Mouse (Mus musculus) thymus, adult 2 months (tissue): ENCODE measurements around the gene Mcur1. TPM values are rescaled to one million over a fixed set of nuclear protein-coding genes. Genes with fewer than 3 reads are reported as not detected.

Experiments used
- DNase-seq: peaks from one replicate; pipeline ENCODE4 v3.0.0; 2021
- H3K27ac ChIP-seq: fragments of 200-500 bp; 2 replicates; pipeline ENCODE4 v1.5.1; 2012; ENCODE audit warnings: low read length, control low read depth; ENCODE audit not compliant: control insufficient read depth, insufficient read depth
- H3K27me3 ChIP-seq: fragments of 200-500 bp; 2 replicates; pipeline ENCODE4 v1.6.1; 2012; ENCODE audit warnings: mild to moderate bottlenecking, low read length, moderate library complexity, mixed read lengths; ENCODE audit not compliant: control insufficient read depth, insufficient read depth
- H3K36me3 ChIP-seq: fragments of 200-500 bp; 2 replicates; pipeline ENCODE4 v1.6.1; 2012; ENCODE audit warnings: mild to moderate bottlenecking, low read length, moderate library complexity; ENCODE audit not compliant: control insufficient read depth, insufficient read depth
- H3K4me1 ChIP-seq: fragments of 200-500 bp; replicated peaks from 2 replicates; pipeline ENCODE4 v1.6.1; 2012; ENCODE audit warnings: low read length; ENCODE audit not compliant: control insufficient read depth, insufficient read depth
- H3K4me3 ChIP-seq: fragments of 200-500 bp; 2 replicates; pipeline ENCODE4 v1.5.1; 2012; ENCODE audit warnings: mild to moderate bottlenecking, low read length, control low read depth, moderate library complexity; ENCODE audit not compliant: control insufficient read depth, insufficient read depth
- CTCF ChIP-seq: fragments of 200-500 bp; IDR thresholded peaks from 2 replicates; pipeline ENCODE4 v1.5.1; 2012; ENCODE audit warnings: mild to moderate bottlenecking, control low read depth, low read length, moderate library complexity, borderline replicate concordance; ENCODE audit not compliant: control insufficient read depth, poor library complexity, insufficient read depth; ENCODE audit errors: extremely low read depth
- POLR2A ChIP-seq: fragments of 200-500 bp; IDR thresholded peaks from 2 replicates; pipeline ENCODE4 v1.6.1; 2012; ENCODE audit warnings: mild to moderate bottlenecking, low read length, control low read depth, moderate library complexity; ENCODE audit not compliant: control insufficient read depth, poor library complexity, insufficient read depth; ENCODE audit errors: extremely low read depth
- WGBS: fragments of 180-500 bp; shearing (Covaris S2); methylation state at CpG from one replicate; pipeline ENCODE4 v1.1.7; 2018; 5-methylcytosine and 5-hydroxymethylcytosine counted together
- polyA plus RNA-seq: library from polyadenylated mRNA; depleted of rRNA; stranded (reverse); fragments of >200 nt; gene quantifications from 2 replicates; pipeline ENCODE4 v1.2.3, GENCODE M21; 2012

The Mcur1 gene
- polyA plus RNA-seq, 1 experiment = 18.0 TPM

DNA sequence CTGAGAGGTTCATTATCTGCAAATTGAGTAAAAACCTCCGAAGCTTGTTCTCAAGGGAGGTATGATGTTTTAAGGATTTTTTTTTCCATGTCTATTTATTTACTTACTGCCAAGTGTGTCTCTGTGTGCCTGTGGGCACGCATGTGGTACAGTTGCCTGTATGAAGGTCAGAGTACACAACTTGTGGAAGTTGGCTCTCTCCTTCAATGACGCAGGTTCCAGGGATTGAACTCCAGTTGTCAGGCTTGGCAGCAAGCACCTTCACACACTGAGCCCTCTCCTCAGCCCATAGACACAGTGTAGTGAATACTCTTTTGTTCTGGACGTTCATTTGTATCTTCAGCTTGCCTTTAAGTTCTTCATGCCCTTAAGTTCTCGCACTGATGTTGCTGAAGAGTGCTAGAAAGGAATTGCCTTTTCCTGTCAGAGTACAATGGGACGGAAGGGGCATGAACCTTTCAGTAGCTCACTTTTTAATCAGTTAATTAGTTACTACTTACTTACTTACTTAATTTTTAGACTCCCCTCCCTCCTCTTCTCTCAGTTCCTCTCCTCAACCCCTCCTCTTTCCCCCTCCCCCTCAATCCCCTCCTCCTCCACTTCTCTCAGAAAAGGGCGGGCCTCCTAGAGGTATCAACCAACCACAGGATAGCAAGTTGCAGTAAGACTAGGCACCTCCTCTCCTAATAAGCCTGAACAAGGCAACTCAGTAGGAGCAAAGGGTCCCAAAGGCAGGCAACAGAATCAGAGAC lies 60.1 kb downstream of the Mcur1 start:
- WGBS = 92% methylated on average over 7 of the region's 7 CpGs
- Histone ChIP-seq H3K36me3 (no peaks in the 10 kb centered on the region), H3K27me3 (no peaks in the 10 kb centered on the region), H3K4me1 (peaks cover 8% of the 10 kb centered on the region), H3K27ac (no peak overlapping the region), H3K4me3 (no peak overlapping the region)
- TF ChIP-seq POLR2A = no peak
- TF ChIP-seq CTCF = no peak
- no peak for DNase-seq

DNA sequence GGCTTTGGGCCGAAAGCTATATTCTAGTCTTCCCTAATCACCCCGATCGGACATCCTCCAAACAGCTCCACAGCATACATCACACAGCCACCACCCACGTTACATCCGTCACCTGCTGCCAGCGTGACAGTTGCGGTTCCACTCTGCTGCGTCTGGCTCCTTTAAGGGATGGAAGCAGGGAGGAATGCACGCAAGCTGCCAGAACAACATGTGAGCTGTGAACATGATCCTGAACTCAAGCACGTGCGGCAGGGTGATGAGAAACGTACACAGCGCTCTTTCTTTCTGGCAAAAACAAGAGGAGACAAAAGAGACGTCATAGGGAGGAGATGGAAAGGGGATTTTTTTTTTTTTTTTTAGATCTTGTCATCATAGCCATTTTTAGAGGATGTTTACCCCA lies 61.1 kb downstream of the Mcur1 start:
- no peak for DNase-seq
- H3K27me3 ChIP-seq = no peaks in the 10 kb centered on the region
- H3K36me3 ChIP-seq = no peaks in the 10 kb centered on the region
- no peak overlapping the region for H3K4me3 ChIP-seq
- no peak overlapping the region for H3K27ac ChIP-seq
- TF ChIP-seq CTCF = no peak
- TF ChIP-seq POLR2A = no peak
- H3K4me1 ChIP-seq = peaks cover 8% of the 10 kb centered on the region
- 90% methylated on average over 14 of the region's 14 CpGs for WGBS

DNA sequence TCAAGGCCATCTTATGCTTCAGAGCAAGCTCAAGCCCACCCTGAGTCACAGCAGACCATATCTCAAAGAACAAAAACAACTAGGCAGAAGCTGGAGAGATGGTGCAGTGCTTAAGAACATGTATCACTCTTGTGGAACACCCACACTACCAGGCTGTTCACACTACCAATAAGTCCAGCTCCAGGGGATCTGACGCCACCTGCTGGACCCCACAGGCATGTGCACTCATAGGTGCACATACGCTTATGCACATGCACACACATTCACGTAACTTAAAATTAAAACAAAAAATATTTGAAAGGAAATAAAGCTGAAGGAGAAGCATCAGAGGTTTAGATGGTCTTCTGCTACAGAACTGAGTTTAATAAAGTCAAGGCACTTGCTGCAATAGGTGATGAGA lies 62.2 kb downstream of the Mcur1 start:
- H3K4me3 ChIP-seq = no peak overlapping the region
- no peaks in the 10 kb centered on the region for H3K27me3 ChIP-seq
- WGBS = 98% methylated on average over 3 of the region's 3 CpGs
- no peak for DNase-seq
- no peak for TF ChIP-seq CTCF
- TF ChIP-seq POLR2A = no peak
- no peaks in the 10 kb centered on the region for H3K36me3 ChIP-seq
- H3K27ac ChIP-seq = no peak overlapping the region
- peaks cover 3% of the 10 kb centered on the region; the same call in 1 of the 2 replicates for H3K4me1 ChIP-seq

DNA sequence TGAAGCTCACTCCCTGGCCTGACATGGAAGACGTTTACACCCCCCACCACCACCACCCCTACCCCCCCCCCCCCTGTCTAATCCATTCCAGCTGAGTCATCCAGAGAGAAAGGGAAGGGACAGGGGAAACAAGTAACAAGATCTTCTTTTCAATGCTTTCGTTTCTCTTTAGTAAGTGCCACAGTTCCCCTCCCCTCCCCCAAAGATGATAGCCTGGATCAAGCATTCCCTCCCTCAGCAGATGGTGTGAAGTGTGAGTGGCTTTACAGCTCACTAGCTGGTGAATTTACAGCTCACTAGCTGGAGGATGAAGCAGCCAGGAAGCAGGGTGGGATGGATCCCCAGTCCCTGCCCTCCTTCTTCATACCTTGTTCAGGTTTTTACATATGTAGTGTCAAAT lies 63.3 kb downstream of the Mcur1 start:
- WGBS = 28% methylated on average over 2 of the region's 2 CpGs
- Histone ChIP-seq H3K4me3 (no peak overlapping the region), H3K27ac (no peak overlapping the region), H3K4me1 (peaks cover 3% of the 10 kb centered on the region; the same call in 1 of the 2 replicates), H3K36me3 (no peaks in the 10 kb centered on the region), H3K27me3 (no peaks in the 10 kb centered on the region)
- no peak for DNase-seq
- TF ChIP-seq CTCF (no peak), POLR2A (no peak)

DNA sequence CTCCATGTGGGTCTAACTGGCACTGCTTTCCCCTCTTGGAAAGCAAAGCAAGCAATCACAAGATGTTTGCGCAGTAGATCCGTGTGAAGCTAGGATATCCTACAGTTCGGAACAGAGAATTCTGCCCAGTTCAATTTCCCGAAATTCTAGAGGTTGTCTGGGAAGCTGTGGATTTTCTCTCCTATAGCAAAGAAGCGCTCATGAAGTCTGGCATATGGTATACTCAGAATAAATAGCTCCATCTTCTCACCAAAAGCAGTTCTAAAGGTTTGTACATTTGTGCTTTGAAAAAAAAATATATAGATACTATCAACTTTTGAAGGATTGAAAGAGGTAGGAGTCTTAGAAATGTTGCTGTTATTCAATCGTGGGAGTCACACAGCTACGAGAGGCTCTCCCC lies 64.3 kb downstream of the Mcur1 start:
- WGBS = 79% methylated on average over 7 of the region's 7 CpGs
- Histone ChIP-seq H3K4me3 (no peak overlapping the region), H3K4me1 (peaks cover 3% of the 10 kb centered on the region; the same call in 1 of the 2 replicates), H3K27ac (no peak overlapping the region), H3K27me3 (no peaks in the 10 kb centered on the region), H3K36me3 (no peaks in the 10 kb centered on the region)
- TF ChIP-seq CTCF (no peak), POLR2A (no peak)
- no peak for DNase-seq

DNA sequence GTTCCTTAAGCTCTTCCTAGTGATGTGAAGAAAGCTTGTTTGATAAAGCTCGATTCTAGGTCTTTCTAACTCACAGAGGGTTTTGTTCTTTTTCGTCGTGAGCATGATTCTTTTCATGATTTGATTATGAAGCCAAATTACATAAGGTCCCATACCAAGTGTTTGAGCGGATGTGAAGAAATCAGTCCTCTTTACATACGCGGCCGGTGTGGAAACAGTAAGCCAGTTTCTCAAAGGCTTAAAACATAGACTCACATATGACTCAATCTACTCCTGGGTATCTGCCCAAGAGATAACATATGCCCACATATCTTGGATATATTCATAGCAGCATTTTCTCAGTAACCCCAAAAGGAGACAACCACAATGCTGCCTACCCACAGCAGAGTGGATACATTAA lies 66.3 kb downstream of the Mcur1 start:
- 96% methylated on average over 7 of the region's 7 CpGs for WGBS
- no peak overlapping the region for H3K27ac ChIP-seq
- peaks cover 3% of the 10 kb centered on the region; the same call in 1 of the 2 replicates for H3K4me1 ChIP-seq
- H3K27me3 ChIP-seq = no peaks in the 10 kb centered on the region
- H3K4me3 ChIP-seq = no peak overlapping the region
- TF ChIP-seq CTCF = no peak
- no peak for TF ChIP-seq POLR2A
- H3K36me3 ChIP-seq = no peaks in the 10 kb centered on the region
- no peak for DNase-seq
